Mouse (Mus musculus) erythroblast, embryonic 14.5 days (primary cell): ENCODE results near the gene Mamdc2. TPM values are rescaled to one million over a fixed set of nuclear protein-coding genes. Genes with fewer than 3 reads are reported as not detected.

Experiments used
- H3K27me3 ChIP-seq: 2 replicates; pipeline ENCODE4 v1.6.1; 2012; ENCODE audit warnings: inconsistent platforms; ENCODE audit not compliant: control insufficient read depth
- H3K36me3 ChIP-seq: 2 replicates; pipeline ENCODE4 v1.6.1; 2012; ENCODE audit warnings: mild to moderate bottlenecking, inconsistent platforms; ENCODE audit not compliant: control insufficient read depth
- H3K4me1 ChIP-seq: 2 replicates; pipeline ENCODE4 v1.6.1; 2012; ENCODE audit warnings: inconsistent platforms; ENCODE audit not compliant: control insufficient read depth
- H3K4me3 ChIP-seq: replicated peaks from 2 replicates; pipeline ENCODE3; 2012; ENCODE audit warnings: moderate library complexity, mild to moderate bottlenecking, inconsistent platforms
- H3K9me3 ChIP-seq: 2 replicates; pipeline ENCODE4 v1.6.1; 2012; ENCODE audit warnings: low read length, inconsistent platforms, mixed read lengths; ENCODE audit not compliant: control insufficient read depth
- GATA1 ChIP-seq: IDR thresholded peaks from 2 replicates; pipeline ENCODE4 v1.6.1; 2012; ENCODE audit warnings: low read length, inconsistent platforms, mixed read lengths
- TAL1 ChIP-seq: IDR thresholded peaks from 3 replicates; pipeline ENCODE4 v1.6.1; 2012; ENCODE audit warnings: low read length, inconsistent platforms, mixed read lengths
- polyA plus RNA-seq: library from polyadenylated mRNA; stranded (reverse); fragments of >175 nt; gene quantifications from 2 replicates; pipeline ENCODE4 v1.2.3, GENCODE M21; 2012

Gene Mamdc2
- polyA plus RNA-seq, 1 experiment, result not detected

DNA sequence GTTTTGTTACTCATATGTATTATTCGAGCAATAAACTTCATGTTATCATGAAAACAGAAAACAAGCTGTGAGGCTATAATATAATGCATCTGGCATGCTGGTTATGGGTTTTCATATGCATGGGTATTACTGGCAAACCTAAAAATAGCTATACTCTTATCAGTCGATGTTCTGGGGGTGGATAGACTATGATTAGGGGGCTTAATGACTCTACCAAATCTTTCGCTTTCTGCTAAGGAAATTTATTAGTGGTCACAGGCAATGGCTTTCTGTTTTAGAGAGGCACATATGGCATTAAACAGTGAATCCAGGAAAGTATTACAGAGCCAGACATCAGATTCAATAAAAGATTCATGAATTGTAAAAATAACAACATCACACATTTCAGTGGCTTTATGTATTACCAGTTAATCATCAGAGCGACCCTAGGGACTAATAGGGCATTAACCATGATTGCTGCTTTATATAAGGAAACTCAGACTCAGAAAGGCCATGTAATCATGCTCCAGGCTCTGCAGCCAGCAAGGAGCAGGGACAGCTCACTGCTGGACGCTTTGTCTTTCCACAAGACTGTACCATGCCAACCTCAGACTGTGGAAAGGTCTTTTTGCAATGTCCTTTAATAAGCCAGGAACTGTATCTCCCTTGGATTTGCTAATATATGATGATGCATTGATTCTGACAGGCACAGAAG is 130.8 kb downstream of the Mamdc2 start:
- Histone ChIP-seq H3K9me3 (no peaks in the 10 kb centered on the region), H3K36me3 (no peaks in the 10 kb centered on the region), H3K27me3 (no peaks in the 10 kb centered on the region), H3K4me1 (no peaks in the 10 kb centered on the region), H3K4me3 (no peak overlapping the region)
- TF ChIP-seq GATA1 (no peak), TAL1 (no peak)

DNA sequence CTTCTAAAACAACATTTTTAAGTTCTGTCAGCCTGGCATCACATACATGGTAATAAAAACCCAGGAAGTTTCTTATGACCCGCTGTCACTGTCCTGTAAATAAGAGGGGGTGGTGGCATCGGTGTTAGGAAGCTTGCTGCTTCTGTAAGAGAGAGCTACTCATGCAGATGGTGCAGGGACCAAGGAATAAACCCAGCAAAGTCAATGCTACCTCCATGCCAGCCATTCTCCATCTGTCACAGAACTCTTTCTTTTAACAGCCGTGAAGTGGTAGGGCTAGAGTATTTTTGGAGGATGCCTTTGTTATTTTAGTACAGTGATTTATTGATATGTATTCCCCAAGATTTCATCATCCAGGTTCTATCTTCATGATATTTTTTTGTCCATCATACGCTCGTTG is 131.4 kb downstream of the Mamdc2 start:
- H3K9me3 ChIP-seq, result no peaks in the 10 kb centered on the region
- no peaks in the 10 kb centered on the region for H3K4me1 ChIP-seq
- H3K27me3 ChIP-seq, result no peaks in the 10 kb centered on the region
- H3K36me3 ChIP-seq, result no peaks in the 10 kb centered on the region
- H3K4me3 ChIP-seq, result no peak overlapping the region
- TF ChIP-seq TAL1 (no peak), GATA1 (no peak)

DNA sequence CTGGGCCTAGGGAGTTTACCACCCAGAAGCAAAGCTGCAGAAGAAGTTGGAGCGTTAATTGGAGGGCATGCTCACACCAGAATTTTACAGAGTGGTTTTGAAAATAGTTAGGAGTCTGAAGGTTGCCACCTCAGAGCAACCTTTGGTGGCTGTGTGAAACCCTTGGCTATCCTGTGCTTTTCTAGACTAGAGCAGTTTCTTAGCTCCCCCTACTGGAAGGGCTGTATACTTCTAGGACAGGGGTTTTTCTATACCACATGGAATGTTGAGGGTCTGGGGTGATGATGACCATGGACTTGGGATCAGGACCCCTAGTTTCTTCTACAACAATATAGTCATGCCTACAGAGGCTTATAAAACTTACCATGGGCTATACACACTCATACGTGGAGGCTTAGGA is 138.3 kb downstream of the Mamdc2 start:
- Histone ChIP-seq H3K9me3 (no peaks in the 10 kb centered on the region), H3K36me3 (no peaks in the 10 kb centered on the region)

DNA sequence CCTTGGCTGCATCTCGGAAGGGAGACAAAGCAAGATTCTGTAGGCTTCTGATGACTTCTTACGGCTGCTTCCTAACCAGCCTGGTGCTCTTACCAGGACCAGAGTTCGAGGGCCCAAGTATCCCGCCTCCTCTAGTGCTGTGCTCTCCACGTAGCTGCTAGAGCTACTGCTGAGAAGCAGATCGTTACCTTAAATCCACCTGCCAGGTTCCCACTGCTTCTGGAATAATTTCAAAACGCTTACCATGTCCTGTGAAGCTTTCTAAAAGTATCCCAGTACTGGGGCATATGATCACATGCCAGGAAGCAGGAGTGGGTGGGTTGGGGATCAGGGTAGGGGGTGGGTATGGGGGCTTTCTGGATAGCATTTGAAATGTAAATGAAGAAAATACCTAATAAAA is 141.6 kb downstream of the Mamdc2 start:
- no peak overlapping the region for H3K4me3 ChIP-seq
- H3K27me3 ChIP-seq, result no peaks in the 10 kb centered on the region
- no peaks in the 10 kb centered on the region for H3K9me3 ChIP-seq
- no peaks in the 10 kb centered on the region for H3K36me3 ChIP-seq
- H3K4me1 ChIP-seq, result no peaks in the 10 kb centered on the region
- no peak for TF ChIP-seq GATA1

More for the DNA sequence above, 138.3 kb downstream of the Mamdc2 start:
- H3K4me1 ChIP-seq, result no peaks in the 10 kb centered on the region
- no peaks in the 10 kb centered on the region for H3K27me3 ChIP-seq
- H3K4me3 ChIP-seq, result no peak overlapping the region
- TF ChIP-seq TAL1, result no peak
- no peak for TF ChIP-seq GATA1

DNA sequence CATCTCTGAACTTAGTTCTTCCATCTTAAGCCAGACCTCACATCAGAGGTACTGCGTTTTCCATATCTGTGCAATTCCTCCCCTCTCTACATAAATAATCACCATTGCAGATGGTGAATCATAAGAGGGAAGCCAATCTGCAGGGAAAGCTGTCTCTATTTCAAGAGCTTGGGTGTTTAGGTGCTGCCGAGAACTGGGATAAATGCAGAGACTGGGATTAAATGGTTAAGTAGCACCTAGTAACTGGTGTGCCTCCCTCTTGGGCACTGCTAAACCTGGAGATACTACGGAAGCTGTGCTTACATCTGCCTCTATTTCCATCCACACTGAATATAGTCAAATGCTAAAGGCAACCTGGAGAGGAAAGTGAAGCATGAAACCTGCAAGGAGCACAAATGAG is 148.3 kb downstream of the Mamdc2 start:
- H3K9me3 ChIP-seq, result no peaks in the 10 kb centered on the region
- H3K36me3 ChIP-seq, result no peaks in the 10 kb centered on the region
- no peaks in the 10 kb centered on the region for H3K27me3 ChIP-seq
- H3K4me3 ChIP-seq, result no peak overlapping the region
- no peak for TF ChIP-seq TAL1
- no peak for TF ChIP-seq GATA1
- H3K4me1 ChIP-seq, result no peaks in the 10 kb centered on the region

DNA sequence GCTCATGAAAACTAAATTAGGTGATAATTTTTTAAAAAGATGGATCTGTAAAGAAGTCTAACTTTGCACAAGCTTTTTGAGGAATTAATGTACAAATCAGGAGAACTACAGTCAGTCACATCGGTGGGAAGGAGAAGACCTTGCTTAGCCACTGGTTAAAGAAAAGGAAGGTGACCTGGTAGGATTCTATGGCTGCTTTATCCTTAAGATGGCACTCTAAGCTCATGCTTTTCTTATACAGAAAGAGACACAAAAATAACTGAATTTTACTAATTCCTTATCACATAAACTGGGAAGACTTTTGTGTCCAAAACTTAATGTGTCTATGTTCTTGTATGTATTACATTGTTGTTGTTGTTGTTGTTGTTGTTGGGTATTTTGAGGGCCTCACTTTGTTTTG is 149.3 kb downstream of the Mamdc2 start:
- H3K9me3 ChIP-seq, result no peaks in the 10 kb centered on the region
- no peak overlapping the region for H3K4me3 ChIP-seq
- H3K27me3 ChIP-seq, result no peaks in the 10 kb centered on the region
- TF ChIP-seq TAL1 (no peak), GATA1 (no peak)
- H3K4me1 ChIP-seq, result no peaks in the 10 kb centered on the region
- no peaks in the 10 kb centered on the region for H3K36me3 ChIP-seq

DNA sequence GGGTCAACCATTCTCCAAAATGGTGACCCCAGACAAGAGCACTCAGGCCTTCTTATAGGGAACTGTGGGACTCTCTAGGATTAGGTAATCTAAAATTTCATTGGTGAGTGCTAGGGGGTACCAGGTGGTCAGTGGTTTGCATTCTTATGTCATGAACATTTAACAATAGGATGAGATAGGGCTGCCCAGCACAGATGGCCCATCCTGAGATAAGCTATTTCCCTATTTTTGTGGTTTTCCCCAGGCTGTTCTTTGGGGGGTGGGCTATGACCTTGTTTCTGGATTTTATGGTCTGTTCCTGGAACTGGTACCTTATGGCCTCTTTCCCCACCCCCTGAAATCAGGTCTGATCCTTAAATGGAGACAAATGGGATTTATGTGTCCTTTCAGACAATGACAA is 151.1 kb downstream of the Mamdc2 start:
- Histone ChIP-seq H3K36me3 (no peaks in the 10 kb centered on the region), H3K4me3 (no peak overlapping the region), H3K27me3 (no peaks in the 10 kb centered on the region), H3K4me1 (no peaks in the 10 kb centered on the region), H3K9me3 (no peaks in the 10 kb centered on the region)
- TF ChIP-seq GATA1 (no peak), TAL1 (no peak)

DNA sequence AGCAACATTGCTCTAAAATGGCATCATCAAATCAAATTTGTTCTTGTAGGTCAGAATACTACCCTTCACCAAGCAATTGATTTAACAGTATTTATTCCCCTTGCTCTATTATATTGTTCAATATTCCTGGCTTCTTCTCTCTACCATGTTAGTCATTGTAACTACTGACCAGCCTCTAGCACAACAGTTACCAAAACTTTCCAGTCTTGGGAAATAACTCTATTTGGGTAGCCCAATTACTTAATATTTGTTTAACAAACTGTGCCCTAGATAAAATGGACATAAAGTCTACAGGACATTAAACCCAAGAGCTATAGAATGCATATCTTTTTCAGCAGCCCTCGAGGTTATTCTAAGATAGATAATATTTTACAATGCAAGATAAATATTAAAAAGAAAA is 159.0 kb downstream of the Mamdc2 start:
- Histone ChIP-seq H3K4me3 (no peak overlapping the region), H3K36me3 (no peaks in the 10 kb centered on the region), H3K4me1 (no peaks in the 10 kb centered on the region), H3K9me3 (no peaks in the 10 kb centered on the region), H3K27me3 (no peaks in the 10 kb centered on the region)
- TF ChIP-seq GATA1 (no peak), TAL1 (no peak)

DNA sequence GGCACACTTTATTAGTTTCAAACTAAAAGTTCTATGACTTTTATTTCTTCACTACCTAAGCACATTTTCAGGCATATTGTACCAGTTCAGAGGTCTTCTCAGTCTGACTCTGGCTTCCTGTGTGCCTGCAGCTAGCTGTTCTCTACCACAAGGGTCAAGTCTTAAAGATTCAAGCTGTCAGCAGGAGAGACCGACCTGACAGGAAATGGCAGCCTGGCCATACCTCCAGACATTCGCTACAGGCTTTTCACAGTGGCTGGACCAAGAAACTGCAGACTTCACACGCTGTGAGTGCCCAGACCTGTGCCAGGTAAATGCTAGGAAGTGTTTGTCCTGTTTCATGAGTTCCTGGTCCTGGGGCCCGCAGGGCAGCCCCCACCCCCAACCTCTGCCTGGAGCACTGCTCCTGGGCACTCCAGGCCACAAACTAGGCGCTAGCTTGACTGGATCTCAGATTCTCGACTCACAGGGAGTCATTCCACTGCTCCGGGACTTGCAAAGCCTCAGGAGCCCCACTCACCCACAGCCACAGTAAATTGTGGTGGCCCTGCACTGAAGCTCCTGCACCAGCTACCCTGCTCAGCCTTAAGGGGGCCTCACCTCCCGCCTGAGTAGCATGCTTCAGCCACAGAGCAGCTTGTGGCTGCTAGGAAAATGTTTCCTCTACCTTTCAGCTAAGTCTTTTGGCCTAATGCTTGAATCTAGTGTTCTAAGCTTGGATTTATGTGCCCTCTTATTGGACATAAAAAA is 166.2 kb downstream of the Mamdc2 start:
- Histone ChIP-seq H3K4me1 (no peaks in the 10 kb centered on the region), H3K4me3 (no peak overlapping the region), H3K9me3 (no peaks in the 10 kb centered on the region), H3K27me3 (no peaks in the 10 kb centered on the region), H3K36me3 (no peaks in the 10 kb centered on the region)
- TF ChIP-seq TAL1 (no peak), GATA1 (no peak)
